Mouse (Mus musculus): ENCODE data around the gene Golga2.
A peak's percentile ranks its signal among the peaks of the same experiment; 100 is the strongest.

Golga2 gene

GRCm38 (mm10) chr2:32287334-32287840, at the start of gene Golga2:
Gene Golga2, plus strand, starts transcription at chr2:32287384.
- DNase-seq (ENCODE audit: extremely low read depth, low read depth): no peak

- no peak for DNase-seq (ENCODE audit: extremely low read depth, low read depth)
Measured at GRCm38 (mm10) chr2:32237571-32237970, 49.6 kb upstream of the Golga2 start.

DNA sequence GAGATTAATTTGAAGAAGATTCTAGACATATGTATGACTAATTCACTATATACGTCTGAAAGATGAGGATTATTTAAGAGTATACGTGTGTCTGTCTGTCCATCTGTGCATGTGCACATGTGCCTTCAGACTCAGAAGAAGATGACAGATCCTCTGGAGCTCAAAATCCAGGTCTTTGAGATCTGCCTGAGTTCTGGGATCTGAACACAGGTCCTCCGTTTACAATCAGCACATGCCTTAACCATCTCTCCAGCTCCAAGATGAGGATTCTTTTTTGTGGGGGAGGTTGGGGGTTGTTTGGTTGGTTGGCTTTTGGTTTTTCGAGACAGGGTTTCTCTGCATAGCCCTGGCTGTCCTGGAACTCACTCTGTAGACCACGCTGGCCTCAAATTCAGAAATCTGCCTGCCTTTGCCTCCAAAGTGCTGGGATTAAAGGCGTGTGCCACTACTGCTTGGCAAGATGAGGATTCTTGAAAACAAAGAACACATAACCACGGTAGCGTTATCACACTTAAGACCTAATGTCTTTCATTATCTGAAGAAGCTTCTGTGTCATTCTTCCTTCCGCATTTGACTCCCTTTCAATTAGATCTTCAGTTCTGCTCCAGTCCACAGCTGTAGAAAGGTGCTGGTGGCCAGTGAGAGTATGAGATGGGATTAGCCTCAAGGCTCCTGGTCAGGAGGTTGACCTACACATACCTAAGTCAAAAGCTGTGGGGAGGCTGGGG, 48.3 kb upstream of the Golga2 start:
- peak; percentile 87 for DNase-seq (ENCODE audit: extremely low read depth, low read depth)

DNA sequence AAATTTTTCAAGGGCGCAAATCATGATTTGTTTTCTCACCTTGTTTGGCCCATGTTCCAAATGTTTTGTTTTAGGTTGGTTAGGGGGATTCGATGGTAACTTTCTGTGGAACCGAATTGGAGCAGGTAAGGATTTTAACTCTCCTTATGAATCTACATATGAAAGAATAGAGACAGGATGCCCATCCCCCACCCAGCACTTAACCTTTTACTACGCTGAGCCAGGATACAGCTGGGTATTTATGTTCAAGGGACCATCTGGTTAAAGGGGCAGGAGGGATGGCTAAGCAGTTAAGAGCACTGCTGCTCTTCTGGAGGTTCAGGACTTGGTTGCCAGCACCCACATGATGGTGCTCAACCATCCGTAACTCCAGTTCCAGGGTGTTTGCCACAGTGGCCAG, 46.6 kb upstream of the Golga2 start:
- no peak for DNase-seq (ENCODE audit: extremely low read depth, low read depth)

- no peak for DNase-seq (ENCODE audit: extremely low read depth, low read depth)
Measured at GRCm38 (mm10) chr2:32242986-32243385, 44.2 kb upstream of the Golga2 start.

- no peak for DNase-seq (ENCODE audit: extremely low read depth, low read depth)
Measured at GRCm38 (mm10) chr2:32246741-32247140, 40.4 kb upstream of the Golga2 start.

DNA sequence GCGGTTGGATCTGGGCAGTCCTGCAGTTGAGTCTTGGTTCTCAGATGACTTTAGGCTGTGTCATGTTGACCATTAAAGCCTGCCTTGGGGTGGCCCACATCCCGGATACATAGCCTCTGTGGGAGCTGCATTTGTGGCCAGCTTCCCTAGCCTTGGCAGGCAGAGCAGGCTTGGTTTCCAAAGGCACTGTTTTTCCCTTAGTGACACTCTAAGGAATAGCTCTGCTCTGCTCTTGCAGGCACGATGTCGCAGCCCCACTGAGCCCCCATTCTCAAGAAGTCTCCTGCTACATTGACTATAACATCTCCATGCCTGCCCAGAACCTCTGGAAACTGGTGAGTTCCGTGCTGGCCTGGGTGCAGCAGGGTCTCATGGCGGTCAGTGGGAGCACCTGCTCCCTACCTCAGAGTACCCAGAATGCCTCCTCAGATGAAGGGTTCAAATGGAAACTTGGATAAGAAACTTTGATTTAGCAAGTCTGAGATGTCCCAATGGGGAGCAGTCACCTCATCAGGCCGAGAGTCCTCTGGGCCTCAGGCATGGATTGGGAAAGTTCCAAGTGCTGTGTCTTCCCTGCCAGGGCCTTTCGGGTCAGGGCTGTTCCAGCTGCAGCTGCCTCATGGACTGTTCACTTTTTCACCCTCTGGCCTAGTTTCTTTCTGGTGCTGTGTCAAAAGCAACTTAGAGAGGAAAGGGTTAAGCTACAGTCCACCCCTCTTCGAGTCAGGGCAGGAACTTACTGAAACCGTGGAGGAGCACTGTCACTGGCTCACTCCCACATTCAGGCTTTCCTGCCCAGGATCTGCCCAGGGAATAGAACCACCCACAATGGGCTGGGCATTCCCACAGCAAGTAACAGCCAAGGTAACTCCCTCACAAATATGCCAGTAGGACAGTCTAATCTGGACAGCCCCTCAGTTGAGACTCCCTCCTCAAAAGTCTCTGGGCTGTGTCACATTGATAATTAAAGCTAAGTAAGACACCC, 38.5 kb upstream of the Golga2 start:
- DNase-seq (ENCODE audit: extremely low read depth, low read depth): no peak

DNA sequence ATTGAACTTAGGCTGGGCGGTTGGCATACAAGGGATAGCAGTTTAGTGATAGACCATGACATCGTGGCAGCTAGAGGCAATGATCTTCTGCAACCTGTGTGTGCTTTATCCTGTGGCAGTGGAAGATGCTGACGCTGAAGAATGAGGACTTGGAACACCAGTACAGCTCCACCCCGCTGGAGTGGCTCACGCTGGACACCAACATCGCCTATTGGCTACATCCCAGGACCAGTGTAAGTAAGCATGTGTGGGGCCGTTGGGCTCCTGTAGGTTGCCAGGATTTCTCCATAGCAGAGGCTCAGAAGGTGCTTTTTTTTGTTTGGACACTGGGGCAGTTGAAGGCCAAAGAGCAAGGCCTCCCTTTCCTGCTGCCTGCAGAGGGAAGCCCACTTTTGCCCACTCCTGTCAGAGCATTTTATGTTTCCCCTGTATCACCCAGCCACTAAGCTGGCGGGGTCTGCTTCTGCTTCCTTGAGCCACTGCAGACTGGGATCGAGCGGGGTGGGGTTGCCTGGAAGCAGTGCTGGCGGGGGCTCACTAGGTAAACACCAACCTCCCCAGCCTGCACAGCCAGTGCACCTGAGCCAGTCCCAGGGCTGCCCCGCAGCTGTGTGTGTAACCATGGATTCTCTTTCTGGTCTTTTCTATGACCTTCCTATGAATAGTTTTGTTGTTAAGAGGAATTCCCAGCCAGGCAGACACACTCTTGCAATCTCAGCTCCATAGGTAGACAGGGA, 35.2 kb upstream of the Golga2 start:
- DNase-seq (ENCODE audit: extremely low read depth, low read depth): no peak

- no peak for DNase-seq (ENCODE audit: extremely low read depth, low read depth)
Measured at GRCm38 (mm10) chr2:32252658-32253057, 34.5 kb upstream of the Golga2 start.

DNA sequence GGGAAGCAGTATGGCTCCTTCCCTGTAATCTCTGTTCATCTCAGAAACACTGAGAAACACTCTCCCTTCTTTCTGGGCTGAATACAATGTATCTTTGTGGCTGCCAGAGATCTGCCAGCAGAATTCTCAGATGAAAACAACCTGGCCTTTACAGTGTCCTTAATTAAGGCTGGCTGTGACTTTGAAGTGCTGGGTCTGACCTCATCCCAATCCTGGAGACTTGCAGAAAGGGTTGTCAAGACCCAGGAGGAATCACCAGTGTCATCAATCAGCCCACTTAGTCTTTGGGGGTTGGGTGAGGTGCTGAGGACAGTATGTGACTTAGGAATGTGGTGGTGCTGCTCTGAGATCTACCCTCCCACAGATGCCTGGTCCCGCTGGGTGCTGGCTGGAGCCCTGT, 33.8 kb upstream of the Golga2 start:
- no peak for DNase-seq (ENCODE audit: extremely low read depth, low read depth)

DNA sequence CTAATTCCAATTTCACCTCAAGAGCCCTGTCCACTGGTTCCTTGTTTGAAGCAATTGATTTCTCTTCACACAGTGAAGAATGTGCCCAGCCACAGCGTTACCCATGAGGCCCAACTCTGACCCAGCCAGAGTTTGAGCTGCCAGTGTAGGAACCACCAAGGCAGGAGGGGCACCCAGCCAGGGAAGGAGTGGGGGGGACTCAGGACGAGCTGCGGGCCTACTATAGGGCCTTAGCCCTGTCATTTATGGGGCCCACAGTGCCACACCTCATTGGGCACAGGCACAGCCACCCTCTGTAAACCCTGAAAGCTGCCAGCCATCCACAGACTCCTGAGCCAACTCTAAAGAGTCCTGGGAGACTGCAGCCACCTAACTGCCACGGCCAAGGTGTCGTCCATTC, 32.6 kb upstream of the Golga2 start:
- DNase-seq (ENCODE audit: extremely low read depth, low read depth): no peak

DNA sequence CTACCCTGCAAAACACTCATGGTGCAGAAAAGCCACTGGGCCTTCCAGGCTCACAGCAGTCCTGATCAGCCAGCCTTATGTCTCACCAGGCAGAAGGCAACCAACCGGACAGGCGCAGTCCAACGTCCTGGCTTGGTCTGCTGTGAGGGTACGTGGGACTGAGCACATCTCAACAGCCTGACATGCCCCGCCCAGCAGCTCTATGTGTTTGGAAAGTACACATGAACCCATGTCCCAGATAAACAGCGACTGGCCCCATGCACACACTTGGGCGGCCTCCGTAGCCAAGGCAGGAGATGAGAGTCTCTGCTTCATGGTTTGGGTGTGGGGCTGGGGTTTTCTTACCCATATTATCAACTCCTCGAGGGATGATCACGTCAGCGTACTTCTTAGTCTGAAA, 30.9 kb upstream of the Golga2 start:
- DNase-seq (ENCODE audit: extremely low read depth, low read depth): no peak

DNA sequence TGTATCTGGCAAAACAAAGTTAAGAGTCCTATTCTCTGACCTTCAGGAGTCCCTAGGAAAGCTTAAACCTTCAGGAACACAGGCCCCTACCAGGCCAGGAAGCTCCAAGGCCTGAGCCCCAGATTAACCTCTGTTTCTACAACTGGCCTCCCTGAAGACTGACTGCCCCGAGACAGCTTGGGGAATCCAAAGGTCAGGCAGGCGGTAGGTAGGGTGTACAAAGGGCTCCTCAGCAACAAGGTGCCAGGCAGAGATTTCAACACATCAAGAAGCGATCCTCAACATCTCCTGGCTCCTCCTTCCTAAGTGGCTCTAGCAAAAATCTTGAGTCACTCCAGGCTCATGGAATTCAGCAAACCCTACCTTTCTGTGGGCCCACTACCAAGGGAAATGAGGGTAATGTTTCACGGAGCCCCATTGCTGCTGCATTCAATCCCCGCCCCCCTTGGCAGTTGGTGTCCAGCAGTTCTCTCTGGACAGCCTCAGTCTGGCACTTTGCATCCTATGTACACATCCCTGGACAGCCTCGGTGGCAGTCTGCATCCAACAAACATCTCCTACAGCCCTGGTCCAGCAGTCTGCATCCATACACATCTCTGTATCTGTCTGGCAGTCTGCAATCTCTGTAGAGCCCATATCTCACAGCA, 28.2 kb upstream of the Golga2 start:
- DNase-seq (ENCODE audit: extremely low read depth, low read depth): no peak

GRCm38 (mm10) chr2:32259657-32260417, 27.3 kb upstream of the Golga2 start, which contains the start of gene Uck1:
Gene Uck1, minus strand, starts transcription at chr2:32260159.
- DNase-seq (ENCODE audit: extremely low read depth, low read depth): peak; percentile 85

GRCm38 (mm10) chr2:32260635-32261034, 26.5 kb upstream of the Golga2 start:
- DNase-seq (ENCODE audit: extremely low read depth, low read depth): peak; percentile 80

DNA sequence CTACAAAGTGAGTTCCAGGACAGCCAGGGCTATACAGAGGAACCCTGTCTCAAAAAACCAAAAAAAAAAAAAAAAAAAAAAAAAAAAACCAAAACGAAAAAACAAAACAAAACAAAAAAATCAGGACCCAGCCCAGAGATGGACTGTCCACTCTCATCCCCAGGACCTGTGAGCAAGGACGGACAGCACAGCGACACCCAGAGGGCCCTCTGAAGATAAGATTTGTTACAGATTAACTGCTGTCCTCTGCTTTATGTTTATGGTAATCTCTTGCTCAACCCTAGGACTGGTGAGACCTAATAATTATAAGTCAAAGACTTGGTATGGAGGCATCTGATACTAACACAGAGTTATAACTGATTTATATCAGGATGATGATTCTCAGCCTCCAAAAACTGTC, 11.4 kb upstream of the Golga2 start:
- no peak for DNase-seq (ENCODE audit: extremely low read depth, low read depth)

DNA sequence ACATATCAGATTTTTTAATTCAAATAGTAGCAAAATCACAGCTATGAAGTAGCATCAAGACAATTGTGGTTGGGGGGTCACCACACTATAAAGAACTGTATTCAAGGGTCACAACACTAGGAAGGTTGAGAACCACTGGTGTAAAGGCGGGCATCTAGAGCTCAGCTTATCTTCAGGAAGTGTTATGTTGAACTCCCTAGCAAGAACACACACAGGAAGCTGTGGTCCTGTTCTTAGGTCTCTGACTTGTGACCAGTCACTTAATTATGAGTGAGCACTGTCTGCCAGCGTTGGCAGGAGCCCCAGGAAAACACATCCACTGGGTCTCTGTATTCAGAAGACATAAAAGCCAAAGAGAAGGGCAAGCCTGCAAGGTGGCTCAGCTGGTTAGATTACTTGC, 4.9 kb upstream of the Golga2 start:
- no peak for DNase-seq (ENCODE audit: extremely low read depth, low read depth)

GRCm38 (mm10) chr2:32282727-32283126, 4.5 kb upstream of the Golga2 start:
- DNase-seq (ENCODE audit: extremely low read depth, low read depth): no peak

DNA sequence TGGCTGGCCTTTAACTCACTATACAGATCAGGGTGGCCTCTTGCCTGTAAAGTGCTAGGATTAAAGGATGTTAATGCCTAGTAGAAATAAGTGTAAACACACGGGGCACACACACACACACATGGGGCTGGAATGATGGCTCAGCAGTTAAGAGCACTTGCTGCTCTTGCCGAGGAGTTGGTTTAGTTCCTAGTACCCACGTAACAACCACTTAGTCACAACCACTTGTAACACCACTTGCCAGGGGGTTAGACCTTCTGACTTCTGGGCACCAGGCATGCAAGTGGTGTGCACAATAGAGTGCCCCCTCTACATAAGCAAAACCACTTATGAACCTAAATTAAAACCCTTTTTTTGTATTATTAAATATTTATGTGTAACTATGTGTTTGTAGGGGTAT, 3.2 kb upstream of the Golga2 start:
- no peak for DNase-seq (ENCODE audit: extremely low read depth, low read depth)

- peak; percentile 98 for DNase-seq (ENCODE audit: extremely low read depth, low read depth)
Measured at GRCm38 (mm10) chr2:32287923-32288367, 761 bp downstream of the Golga2 start, which contains the start of gene Swi5. Gene Swi5, minus strand, starts transcription at chr2:32288075.

Measured in MEL-GATA-1-ER (cell line).